Mouse (Mus musculus) stomach, embryonic 16.5 days (tissue): ENCODE data around the gene Spib. TPM values are rescaled to one million over a fixed set of nuclear protein-coding genes. Genes with fewer than 3 reads are reported as not detected.

Experiments
- ATAC-seq: fragments of 200-750 bp; cut with Nextera tagmentation; 2 replicates; pipeline ENCODE4 v1.8.0; 2017; ENCODE audit warnings: moderate number of reproducible peaks, moderate TSS enrichment; ENCODE audit not compliant: insufficient read depth, low FRiP score
- H3K27ac ChIP-seq: fragments of 300-500 bp; sonication (generic); 2 replicates; pipeline ENCODE4 v1.5.1; 2014; ENCODE audit warnings: low read length
- H3K27me3 ChIP-seq: fragments of 300-500 bp; sonication (generic); 2 replicates; pipeline ENCODE4 v1.6.1; 2014; ENCODE audit warnings: low read length, control low read depth, mixed read lengths; ENCODE audit not compliant: control insufficient read depth, insufficient read depth
- H3K36me3 ChIP-seq: fragments of 300-500 bp; sonication (generic); 2 replicates; pipeline ENCODE4 v1.6.1; 2014; ENCODE audit warnings: low read length; ENCODE audit not compliant: control insufficient read depth, insufficient read depth
- H3K4me1 ChIP-seq: fragments of 300-500 bp; sonication (generic); 2 replicates; pipeline ENCODE4 v1.6.1; 2014; ENCODE audit warnings: low read length, control low read depth, mixed read lengths; ENCODE audit not compliant: control insufficient read depth, insufficient read depth
- H3K4me2 ChIP-seq: fragments of 300-500 bp; sonication (generic); 2 replicates; pipeline ENCODE4 v1.6.1; 2014; ENCODE audit warnings: low read depth, low read length, mixed read lengths
- H3K4me3 ChIP-seq: fragments of 300-500 bp; sonication (generic); replicated peaks from 2 replicates; pipeline ENCODE4 v1.5.1; 2014; ENCODE audit warnings: mild to moderate bottlenecking, low read length
- H3K9ac ChIP-seq: fragments of 300-500 bp; sonication (generic); 2 replicates; pipeline ENCODE4 v1.6.1; 2014; ENCODE audit warnings: low read length
- H3K9me3 ChIP-seq: fragments of 300-500 bp; sonication (generic); replicated peaks from 2 replicates; pipeline ENCODE4 v1.6.1; 2016; ENCODE audit warnings: low read length, control low read depth; ENCODE audit not compliant: control insufficient read depth
- WGBS: fragments of 180-500 bp; shearing (Covaris S2); extraction: QIAGEN DNeasy Blood & Tissue Kit; methylation state at CpG from one replicate; pipeline ENCODE4 v1.1.7; 2014; 5-methylcytosine and 5-hydroxymethylcytosine counted together
- polyA plus RNA-seq: library from polyadenylated mRNA; unstranded; fragments of >200 nt; fragmentation: Nextera tagmentation; extraction: Ambion mirVana; gene quantifications from 2 replicates; pipeline ENCODE4 v1.2.1, GENCODE M21; 2015

Spib gene
- polyA plus RNA-seq, 1 experiment from 2014 or later, result 0.52 TPM

GRCm38 (mm10) chr7:44532918-44533745, 1.3 kb upstream of the Spib start:
- H3K27me3 ChIP-seq, result no peaks in the 10 kb centered on the region
- no peak overlapping the region; the same call in 1 of the 2 replicates for H3K9ac ChIP-seq
- peaks cover 23% of the 10 kb centered on the region for H3K36me3 ChIP-seq
- WGBS, result 73% methylated on average over 29 of the region's 29 CpGs
- H3K4me3 ChIP-seq, result no peak overlapping the region
- no peak for ATAC-seq
- H3K4me1 ChIP-seq, result no peaks in the 10 kb centered on the region
- no peak overlapping the region for H3K27ac ChIP-seq
- no peaks in the 10 kb centered on the region for H3K9me3 ChIP-seq
- no peak overlapping the region for H3K4me2 ChIP-seq

- no peaks in the 10 kb centered on the region for H3K9me3 ChIP-seq
- no peak overlapping the region for H3K4me3 ChIP-seq
- H3K9ac ChIP-seq, result no peak overlapping the region
- H3K27ac ChIP-seq, result no peak overlapping the region
- 34% methylated on average over 4 of the region's 5 CpGs for WGBS
- no peak overlapping the region for H3K4me2 ChIP-seq
- ATAC-seq, result no peak
- H3K36me3 ChIP-seq, result peaks cover 8% of the 10 kb centered on the region
- no peaks in the 10 kb centered on the region for H3K4me1 ChIP-seq
- H3K27me3 ChIP-seq, result no peaks in the 10 kb centered on the region
These were observed 664 bp downstream of the Spib start for GRCm38 (mm10) chr7:44531207-44531606.

GRCm38 (mm10) chr7:44530507-44530906, 1.4 kb downstream of the Spib start:
- H3K4me3 ChIP-seq, result no peak overlapping the region
- no peak for ATAC-seq
- WGBS, result 79% methylated on average over 3 of the region's 3 CpGs
- H3K9me3 ChIP-seq, result no peaks in the 10 kb centered on the region
- H3K36me3 ChIP-seq, result peaks cover 4% of the 10 kb centered on the region; the same call in 1 of the 2 replicates
- no peak overlapping the region for H3K4me2 ChIP-seq
- no peak overlapping the region for H3K9ac ChIP-seq
- no peak overlapping the region for H3K27ac ChIP-seq
- no peaks in the 10 kb centered on the region for H3K27me3 ChIP-seq
- peaks cover 2% of the 10 kb centered on the region; the same call in 1 of the 2 replicates for H3K4me1 ChIP-seq

- ATAC-seq, result no peak
- H3K9ac ChIP-seq, result no peak overlapping the region
- no peak overlapping the region for H3K27ac ChIP-seq
- no peaks in the 10 kb centered on the region; the same call in 1 of the 2 replicates for H3K27me3 ChIP-seq
- no peak overlapping the region for H3K4me2 ChIP-seq
- no peak overlapping the region for H3K4me3 ChIP-seq
- peaks cover 10% of the 10 kb centered on the region; the same call in 1 of the 2 replicates for H3K4me1 ChIP-seq
- H3K9me3 ChIP-seq, result no peaks in the 10 kb centered on the region
- peaks cover 4% of the 10 kb centered on the region; the same call in 1 of the 2 replicates for H3K36me3 ChIP-seq
- WGBS, result 71% methylated on average over 5 of the region's 5 CpGs
These were observed 2.4 kb downstream of the Spib start for GRCm38 (mm10) chr7:44529518-44529917.

- ATAC-seq, result 0 out of 2 replicates have a peak, but pooled peaks have one; percentile 9
- Histone ChIP-seq H3K4me1 (peaks cover 10% of the 10 kb centered on the region; the same call in 1 of the 2 replicates), H3K9me3 (no peaks in the 10 kb centered on the region), H3K27me3 (no peaks in the 10 kb centered on the region; the same call in none of the 2 replicates), H3K4me2 (peak overlapping the region; percentile 65), H3K36me3 (no peaks in the 10 kb centered on the region; the same call in 1 of the 2 replicates), H3K9ac (peak overlapping the region; percentile 48), H3K4me3 (peak overlapping the region; percentile 36), H3K27ac (no peak overlapping the region)
- WGBS, result 6% methylated on average over 40 of the region's 40 CpGs
These were observed 4.1 kb downstream of the Spib start for GRCm38 (mm10) chr7:44527483-44528398.

- Histone ChIP-seq H3K9ac (no peak overlapping the region), H3K9me3 (no peaks in the 10 kb centered on the region), H3K4me1 (peaks cover 10% of the 10 kb centered on the region; the same call in 1 of the 2 replicates), H3K27me3 (peaks cover 6% of the 10 kb centered on the region), H3K4me2 (no peak overlapping the region), H3K36me3 (no peaks in the 10 kb centered on the region), H3K27ac (no peak overlapping the region), H3K4me3 (no peak overlapping the region)
- ATAC-seq, result no peak
- WGBS, result 87% methylated on average over 14 of the region's 14 CpGs
These were observed 5.3 kb downstream of the Spib start for GRCm38 (mm10) chr7:44526414-44527154.

GRCm38 (mm10) chr7:44525126-44525832, 6.6 kb downstream of the Spib start:
- WGBS, result 16% methylated on average over 22 of the region's 22 CpGs
- Histone ChIP-seq H3K9ac (peak overlapping the region; percentile 37), H3K27ac (no peak overlapping the region), H3K4me2 (peak overlapping the region; percentile 37), H3K36me3 (no peaks in the 10 kb centered on the region), H3K27me3 (peaks cover 6% of the 10 kb centered on the region), H3K9me3 (no peaks in the 10 kb centered on the region), H3K4me3 (peak overlapping the region; percentile 16), H3K4me1 (peaks cover 10% of the 10 kb centered on the region; the same call in 1 of the 2 replicates)
- peak; percentile 49; the same call in 1 of the 2 replicates for ATAC-seq

GRCm38 (mm10) chr7:44524502-44524901, 7.4 kb downstream of the Spib start, which contains the start of gene Mybpc2:
Gene Mybpc2 (minus strand): TSS chr7:44524656.
- ATAC-seq, result no peak
- peak within 1 kb of the TSS; percentile 16 for H3K4me3 ChIP-seq
- H3K27me3 ChIP-seq, result peaks cover 6% of the 10 kb centered on the region
- H3K4me2 ChIP-seq, result peak within 1 kb of the TSS; percentile 37
- H3K9ac ChIP-seq, result peak within 1 kb of the TSS; percentile 37
- H3K27ac ChIP-seq, result no peak within 1 kb of the TSS
- H3K4me1 ChIP-seq, result peaks cover 10% of the 10 kb centered on the region; the same call in 1 of the 2 replicates
- 36% methylated on average over 12 of the region's 12 CpGs for WGBS
- no peaks in the 10 kb centered on the region for H3K9me3 ChIP-seq
- H3K36me3 ChIP-seq, result no peaks in the 10 kb centered on the region
